Mouse (Mus musculus): ENCODE results near the gene Cx3cl1.

DNA sequence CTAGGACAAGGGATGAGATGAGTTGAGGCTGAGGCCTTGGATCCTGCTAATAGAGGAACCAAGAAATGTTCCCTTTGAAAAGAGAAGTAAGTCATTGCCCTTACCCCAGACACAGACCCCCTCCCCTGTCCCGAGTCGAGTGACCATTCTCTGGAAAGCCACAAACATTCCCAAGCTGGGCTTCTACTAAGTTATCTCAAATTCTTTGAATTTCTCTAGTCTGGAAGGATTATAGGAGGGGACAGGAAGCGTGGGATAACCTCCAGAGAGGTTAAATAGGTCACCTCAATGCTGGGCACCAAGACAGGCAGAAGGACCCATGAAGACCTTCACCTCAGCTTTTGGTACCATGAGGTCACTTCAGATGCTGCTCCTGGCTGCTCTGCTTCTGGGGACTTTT is 38.3 kb downstream of the Cx3cl1 start, which contains the start of gene Ccl17:
- TF ChIP-seq CTCF (IDR thresholded peaks at IDR 0.05; ENCODE audit: insufficient read depth, low read length) (no peak), POLR2A (IDR thresholded peaks at IDR 0.05; ENCODE audit: borderline replicate concordance, extremely low read depth, low read depth, low read length) (no peak)

All from lung, adult 2 months (tissue).